Mouse (Mus musculus) cerebral cortex, adult 2 months (tissue): ENCODE results near the gene Prrc2b.

ENCODE experiments used
- WGBS: fragments of 180-500 bp; shearing (Covaris S2); methylation state at CpG from one replicate; pipeline ENCODE4 v1.1.7; 2018; 5-methylcytosine and 5-hydroxymethylcytosine counted together

Prrc2b gene

GRCm38 (mm10) chr2:32160967-32161366, 10.1 kb downstream of the Prrc2b start:
- WGBS: 82% methylated on average over 5 of the region's 5 CpGs

- WGBS: 85% methylated on average over 8 of the region's 8 CpGs
These were observed 11.2 kb downstream of the Prrc2b start for GRCm38 (mm10) chr2:32162102-32162501.

- WGBS: 83% methylated on average over 4 of the region's 4 CpGs
These were observed 11.8 kb downstream of the Prrc2b start for GRCm38 (mm10) chr2:32162646-32163045.

- 83% methylated on average over 3 of the region's 3 CpGs for WGBS
These were observed 12.2 kb downstream of the Prrc2b start for GRCm38 (mm10) chr2:32163057-32163456.

GRCm38 (mm10) chr2:32164503-32164902, 13.6 kb downstream of the Prrc2b start:
- 30% methylated on average over 12 of the region's 12 CpGs for WGBS

- 78% methylated on average over 11 of the region's 11 CpGs for WGBS
These were observed 14.3 kb downstream of the Prrc2b start for GRCm38 (mm10) chr2:32165040-32165800.

- WGBS: 12% methylated on average over 10 of the region's 10 CpGs
These were observed 15.7 kb downstream of the Prrc2b start for GRCm38 (mm10) chr2:32166581-32166980.

- WGBS: 6% methylated on average over 16 of the region's 16 CpGs
These were observed 16.3 kb downstream of the Prrc2b start for GRCm38 (mm10) chr2:32167034-32167770.

- WGBS: 5% methylated on average over 7 of the region's 7 CpGs
These were observed 16.9 kb downstream of the Prrc2b start for GRCm38 (mm10) chr2:32167819-32168218.

GRCm38 (mm10) chr2:32169292-32169691, 18.4 kb downstream of the Prrc2b start:
- WGBS: 30% methylated on average over 5 of the region's 5 CpGs

GRCm38 (mm10) chr2:32170010-32170409, 19.1 kb downstream of the Prrc2b start:
- WGBS: 53% methylated on average over 8 of the region's 8 CpGs

- 52% methylated on average over 14 of the region's 14 CpGs for WGBS
These were observed 21.0 kb downstream of the Prrc2b start for GRCm38 (mm10) chr2:32171658-32172433.

GRCm38 (mm10) chr2:32174170-32174741, 23.4 kb downstream of the Prrc2b start:
- 14% methylated on average over 13 of the region's 13 CpGs for WGBS

GRCm38 (mm10) chr2:32175051-32175466, 24.2 kb downstream of the Prrc2b start:
- WGBS: 20% methylated on average over 7 of the region's 7 CpGs

- WGBS: 72% methylated on average over 6 of the region's 6 CpGs
These were observed 24.6 kb downstream of the Prrc2b start for GRCm38 (mm10) chr2:32175508-32175907.

- 45% methylated on average over 3 of the region's 3 CpGs for WGBS
These were observed 26.0 kb downstream of the Prrc2b start for GRCm38 (mm10) chr2:32176848-32177247.

- 74% methylated on average over 11 of the region's 11 CpGs for WGBS
These were observed 26.6 kb downstream of the Prrc2b start for GRCm38 (mm10) chr2:32177397-32178060.

- WGBS: 33% methylated on average over 6 of the region's 6 CpGs
These were observed 28.5 kb downstream of the Prrc2b start for GRCm38 (mm10) chr2:32179363-32179762.

- WGBS: 59% methylated on average over 12 of the region's 12 CpGs
These were observed 29.2 kb downstream of the Prrc2b start for GRCm38 (mm10) chr2:32180127-32180526.

- 63% methylated on average over 5 of the region's 5 CpGs for WGBS
These were observed 30.5 kb downstream of the Prrc2b start for GRCm38 (mm10) chr2:32181364-32181763.

GRCm38 (mm10) chr2:32182119-32182518, 31.2 kb downstream of the Prrc2b start:
- WGBS: 55% methylated on average over 9 of the region's 9 CpGs
